Mouse (Mus musculus): ENCODE measurements around the gene Dgki. TPM values are rescaled to one million over a fixed set of nuclear protein-coding genes. Genes with fewer than 3 reads are reported as not detected.

Dgki gene
- polyA plus RNA-seq, 1 experiment from 2014 or later: 1.0 TPM

- Histone ChIP-seq H3K36me3 (ENCODE audit: control insufficient read depth, insufficient read depth, low read length) (no peaks in the 10 kb centered on the region), H3K4me1 (ENCODE audit: control insufficient read depth, insufficient read depth, low read length) (no peaks in the 10 kb centered on the region), H3K4me3 (ENCODE audit: low read depth, low read length) (no peak overlapping the region), H3K9ac (ENCODE audit: low read depth, low read length) (no peak overlapping the region), H3K27ac (replicated peaks; ENCODE audit: low read depth, low read length) (0 out of 2 replicates have a peak overlapping the region, but pooled peaks have one; percentile 4), H3K27me3 (replicated peaks; ENCODE audit: control insufficient read depth, insufficient read depth, low read length) (no peaks in the 10 kb centered on the region), H3K4me2 (ENCODE audit: low read depth, low read length) (no peak overlapping the region), H3K9me3 (ENCODE audit: control insufficient read depth, low read length) (no peaks in the 10 kb centered on the region)
- ATAC-seq (ENCODE audit: low read depth): peak; percentile 44; the same call in 1 of the 2 replicates
- 47% methylated on average over 9 of the region's 9 CpGs for WGBS
- DNase-seq (ENCODE audit: low spot score): peak; percentile 86
Measured at GRCm38 (mm10) chr6:36973096-36973495, 326.9 kb downstream of the Dgki start.

- H3K36me3 ChIP-seq (ENCODE audit: control insufficient read depth, insufficient read depth, low read length): no peaks in the 10 kb centered on the region
- H3K27me3 ChIP-seq (replicated peaks; ENCODE audit: control insufficient read depth, insufficient read depth, low read length): no peaks in the 10 kb centered on the region
- DNase-seq (ENCODE audit: low spot score): peak; percentile 73
- H3K4me2 ChIP-seq (ENCODE audit: low read depth, low read length): no peak overlapping the region
- no peak overlapping the region for H3K9ac ChIP-seq (ENCODE audit: low read depth, low read length)
- WGBS: 44% methylated on average over 1 of the region's 1 CpGs
- peak overlapping the region; percentile 4; the same call in 1 of the 2 replicates for H3K27ac ChIP-seq (replicated peaks; ENCODE audit: low read depth, low read length)
- H3K9me3 ChIP-seq (ENCODE audit: control insufficient read depth, low read length): no peaks in the 10 kb centered on the region
- no peaks in the 10 kb centered on the region for H3K4me1 ChIP-seq (ENCODE audit: control insufficient read depth, insufficient read depth, low read length)
- ATAC-seq (ENCODE audit: low read depth): peak; percentile 33; the same call in 1 of the 2 replicates
- H3K4me3 ChIP-seq (ENCODE audit: low read depth, low read length): no peak overlapping the region
Measured at GRCm38 (mm10) chr6:36972494-36972893, 327.5 kb downstream of the Dgki start.

GRCm38 (mm10) chr6:36969249-36969885 is 330.6 kb downstream of the Dgki start:
- H3K27me3 ChIP-seq (replicated peaks; ENCODE audit: control insufficient read depth, insufficient read depth, low read length): no peaks in the 10 kb centered on the region
- 68% methylated on average over 5 of the region's 5 CpGs for WGBS
- no peak overlapping the region for H3K9ac ChIP-seq (ENCODE audit: low read depth, low read length)
- H3K4me3 ChIP-seq (ENCODE audit: low read depth, low read length): no peak overlapping the region
- no peaks in the 10 kb centered on the region for H3K36me3 ChIP-seq (ENCODE audit: control insufficient read depth, insufficient read depth, low read length)
- H3K9me3 ChIP-seq (ENCODE audit: control insufficient read depth, low read length): no peaks in the 10 kb centered on the region
- H3K4me2 ChIP-seq (ENCODE audit: low read depth, low read length): no peak overlapping the region
- ATAC-seq (ENCODE audit: low read depth) (no peak), DNase-seq (ENCODE audit: low spot score) (no peak)
- H3K4me1 ChIP-seq (ENCODE audit: control insufficient read depth, insufficient read depth, low read length): no peaks in the 10 kb centered on the region
- H3K27ac ChIP-seq (replicated peaks; ENCODE audit: low read depth, low read length): no peak overlapping the region

- no peak overlapping the region for H3K4me3 ChIP-seq (ENCODE audit: low read depth, low read length)
- no peak for ATAC-seq (ENCODE audit: low read depth)
Measured at GRCm38 (mm10) chr6:36960658-36961057, 339.3 kb downstream of the Dgki start.

GRCm38 (mm10) chr6:36955293-36955692 is 344.7 kb downstream of the Dgki start:
- Histone ChIP-seq H3K4me3 (ENCODE audit: low read depth, low read length) (no peak overlapping the region), H3K4me2 (ENCODE audit: low read depth, low read length) (no peak overlapping the region), H3K9ac (ENCODE audit: low read depth, low read length) (no peak overlapping the region), H3K36me3 (ENCODE audit: control insufficient read depth, insufficient read depth, low read length) (no peaks in the 10 kb centered on the region), H3K27me3 (replicated peaks; ENCODE audit: control insufficient read depth, insufficient read depth, low read length) (no peaks in the 10 kb centered on the region), H3K4me1 (ENCODE audit: control insufficient read depth, insufficient read depth, low read length) (no peaks in the 10 kb centered on the region), H3K27ac (replicated peaks; ENCODE audit: low read depth, low read length) (no peak overlapping the region), H3K9me3 (ENCODE audit: control insufficient read depth, low read length) (0 out of 2 replicates have a peak, but pooled peaks cover 3% of the 10 kb centered on the region)
- ATAC-seq (ENCODE audit: low read depth) (no peak), DNase-seq (ENCODE audit: low spot score) (peak; percentile 30)
- 89% methylated on average over 4 of the region's 4 CpGs for WGBS

More at GRCm38 (mm10) chr6:36960658-36961057, 339.3 kb downstream of the Dgki start:
- H3K4me1 ChIP-seq (ENCODE audit: control insufficient read depth, insufficient read depth, low read length): no peaks in the 10 kb centered on the region
- DNase-seq (ENCODE audit: low spot score): no peak
- no peak overlapping the region for H3K4me2 ChIP-seq (ENCODE audit: low read depth, low read length)
- H3K27me3 ChIP-seq (replicated peaks; ENCODE audit: control insufficient read depth, insufficient read depth, low read length): no peaks in the 10 kb centered on the region
- no peak overlapping the region for H3K27ac ChIP-seq (replicated peaks; ENCODE audit: low read depth, low read length)
- WGBS: 88% methylated on average over 4 of the region's 4 CpGs
- no peaks in the 10 kb centered on the region for H3K36me3 ChIP-seq (ENCODE audit: control insufficient read depth, insufficient read depth, low read length)
- no peak overlapping the region for H3K9ac ChIP-seq (ENCODE audit: low read depth, low read length)
- H3K9me3 ChIP-seq (ENCODE audit: control insufficient read depth, low read length): 0 out of 2 replicates have a peak, but pooled peaks cover under 1% of the 10 kb centered on the region

- Histone ChIP-seq H3K4me1 (ENCODE audit: control insufficient read depth, insufficient read depth, low read length) (no peaks in the 10 kb centered on the region), H3K27me3 (replicated peaks; ENCODE audit: control insufficient read depth, insufficient read depth, low read length) (no peaks in the 10 kb centered on the region), H3K36me3 (ENCODE audit: control insufficient read depth, insufficient read depth, low read length) (no peaks in the 10 kb centered on the region), H3K9ac (ENCODE audit: low read depth, low read length) (no peak overlapping the region), H3K4me2 (ENCODE audit: low read depth, low read length) (no peak overlapping the region), H3K27ac (replicated peaks; ENCODE audit: low read depth, low read length) (no peak overlapping the region), H3K4me3 (ENCODE audit: low read depth, low read length) (no peak overlapping the region), H3K9me3 (ENCODE audit: control insufficient read depth, low read length) (0 out of 2 replicates have a peak, but pooled peaks cover 3% of the 10 kb centered on the region)
- 75% methylated on average over 3 of the region's 3 CpGs for WGBS
- DNase-seq (ENCODE audit: low spot score) (peak; percentile 11), ATAC-seq (ENCODE audit: low read depth) (no peak)
Measured at GRCm38 (mm10) chr6:36950648-36951047, 349.3 kb downstream of the Dgki start.

GRCm38 (mm10) chr6:36947861-36948260 is 352.1 kb downstream of the Dgki start:
- Histone ChIP-seq H3K9ac (ENCODE audit: low read depth, low read length) (no peak overlapping the region), H3K4me3 (ENCODE audit: low read depth, low read length) (no peak overlapping the region), H3K4me2 (ENCODE audit: low read depth, low read length) (no peak overlapping the region), H3K9me3 (ENCODE audit: control insufficient read depth, low read length) (no peaks in the 10 kb centered on the region), H3K36me3 (ENCODE audit: control insufficient read depth, insufficient read depth, low read length) (no peaks in the 10 kb centered on the region), H3K27me3 (replicated peaks; ENCODE audit: control insufficient read depth, insufficient read depth, low read length) (no peaks in the 10 kb centered on the region), H3K27ac (replicated peaks; ENCODE audit: low read depth, low read length) (no peak overlapping the region), H3K4me1 (ENCODE audit: control insufficient read depth, insufficient read depth, low read length) (no peaks in the 10 kb centered on the region)
- DNase-seq (ENCODE audit: low spot score): no peak
- 84% methylated on average over 5 of the region's 5 CpGs for WGBS
- no peak for ATAC-seq (ENCODE audit: low read depth)

GRCm38 (mm10) chr6:36937527-36937926 is 362.5 kb downstream of the Dgki start:
- Histone ChIP-seq H3K4me3 (ENCODE audit: low read depth, low read length) (no peak overlapping the region), H3K4me1 (ENCODE audit: control insufficient read depth, insufficient read depth, low read length) (no peaks in the 10 kb centered on the region), H3K36me3 (ENCODE audit: control insufficient read depth, insufficient read depth, low read length) (no peaks in the 10 kb centered on the region), H3K9ac (ENCODE audit: low read depth, low read length) (no peak overlapping the region), H3K27me3 (replicated peaks; ENCODE audit: control insufficient read depth, insufficient read depth, low read length) (no peaks in the 10 kb centered on the region), H3K4me2 (ENCODE audit: low read depth, low read length) (no peak overlapping the region), H3K9me3 (ENCODE audit: control insufficient read depth, low read length) (no peaks in the 10 kb centered on the region), H3K27ac (replicated peaks; ENCODE audit: low read depth, low read length) (no peak overlapping the region)
- 51% methylated on average over 2 of the region's 2 CpGs for WGBS
- no peak for ATAC-seq (ENCODE audit: low read depth)
- DNase-seq (ENCODE audit: low spot score): no peak

GRCm38 (mm10) chr6:36936816-36937215 is 363.2 kb downstream of the Dgki start:
- Histone ChIP-seq H3K4me1 (ENCODE audit: control insufficient read depth, insufficient read depth, low read length) (no peaks in the 10 kb centered on the region), H3K27me3 (replicated peaks; ENCODE audit: control insufficient read depth, insufficient read depth, low read length) (no peaks in the 10 kb centered on the region), H3K4me3 (ENCODE audit: low read depth, low read length) (no peak overlapping the region), H3K27ac (replicated peaks; ENCODE audit: low read depth, low read length) (no peak overlapping the region), H3K9me3 (ENCODE audit: control insufficient read depth, low read length) (no peaks in the 10 kb centered on the region), H3K36me3 (ENCODE audit: control insufficient read depth, insufficient read depth, low read length) (no peaks in the 10 kb centered on the region), H3K9ac (ENCODE audit: low read depth, low read length) (no peak overlapping the region), H3K4me2 (ENCODE audit: low read depth, low read length) (no peak overlapping the region)
- no peak for DNase-seq (ENCODE audit: low spot score)
- no peak for ATAC-seq (ENCODE audit: low read depth)
- WGBS: 92% methylated on average over 4 of the region's 4 CpGs
